In genomic region chr5:52052072-52052465, GRCm38 (mm10) we compare ENCODE assay signal across 10 mouse cellular contexts.
DNase-seq lines count a peak whose midpoint lies in the region; ATAC-seq lines count a peak whose summit lies in the region.
"Had no signal": no experiment of that assay in that cellular context is flagged by ENCODE, and none has a peak within 500 bp of the region (broad histone marks: within the 10 kb centered on the region; RNA-seq: fewer than 3 reads in every experiment).

No protein-coding gene starts in this region.

- no peak overlapping the region for H3K4me3 ChIP-seq in heart, embryonic 11.5 days (ENCODE audit: low read depth, low read length)
- no peak overlapping the region for H3K4me3 ChIP-seq in intestine, embryonic 14.5 days (ENCODE audit: low read depth, low read length)
- no peak overlapping the region for H3K4me3 ChIP-seq in intestine, embryonic 16.5 days (ENCODE audit: low read length)
- H3K4me3 ChIP-seq in neural tube, embryonic 13.5 days, result no peak overlapping the region
- H3K4me3 ChIP-seq in neural tube, embryonic 15.5 days (replicated peaks), result no peak overlapping the region
- H3K4me3 ChIP-seq: embryonic facial prominence, embryonic 13.5 days; liver, embryonic 13.5 days had no signal

- H3K36me3 ChIP-seq in heart, embryonic 11.5 days (ENCODE audit: control insufficient read depth, insufficient read depth, low read length), result no peaks in the 10 kb centered on the region
- no peaks in the 10 kb centered on the region for H3K36me3 ChIP-seq in intestine, embryonic 14.5 days (ENCODE audit: control insufficient read depth, insufficient read depth, low read length)
- H3K36me3 ChIP-seq in intestine, embryonic 16.5 days (ENCODE audit: control insufficient read depth, insufficient read depth, low read length), result no peaks in the 10 kb centered on the region
- H3K36me3 ChIP-seq in neural tube, embryonic 13.5 days, result no peaks in the 10 kb centered on the region
- H3K36me3 ChIP-seq in neural tube, embryonic 15.5 days, result no peaks in the 10 kb centered on the region
- H3K36me3 ChIP-seq: embryonic facial prominence, embryonic 13.5 days; liver, embryonic 13.5 days had no signal

- no peaks in the 10 kb centered on the region for H3K9me3 ChIP-seq in heart, embryonic 11.5 days (replicated peaks; ENCODE audit: control insufficient read depth, low read length)
- H3K9me3 ChIP-seq in intestine, embryonic 14.5 days (ENCODE audit: control insufficient read depth, low read length), result no peaks in the 10 kb centered on the region
- H3K9me3 ChIP-seq in intestine, embryonic 16.5 days (ENCODE audit: control insufficient read depth, low read length), result no peaks in the 10 kb centered on the region
- no peaks in the 10 kb centered on the region for H3K9me3 ChIP-seq in neural tube, embryonic 13.5 days
- no peaks in the 10 kb centered on the region for H3K9me3 ChIP-seq in neural tube, embryonic 15.5 days (replicated peaks)
- H3K9me3 ChIP-seq: embryonic facial prominence, embryonic 13.5 days; liver, embryonic 13.5 days had no signal

- 0 out of 2 replicates have a peak overlapping the region, but pooled peaks have one; percentile 39 for H3K9ac ChIP-seq in heart, embryonic 11.5 days (ENCODE audit: low read depth, low read length)
- no peak overlapping the region for H3K9ac ChIP-seq in intestine, embryonic 14.5 days (ENCODE audit: low read length)
- H3K9ac ChIP-seq in intestine, embryonic 16.5 days (ENCODE audit: low read depth, low read length), result no peak overlapping the region
- H3K9ac ChIP-seq in neural tube, embryonic 13.5 days, result no peak overlapping the region
- no peak overlapping the region for H3K9ac ChIP-seq in neural tube, embryonic 15.5 days (replicated peaks)
- H3K9ac ChIP-seq: embryonic facial prominence, embryonic 13.5 days; liver, embryonic 13.5 days had no signal

- H3K27ac ChIP-seq in heart, embryonic 11.5 days (ENCODE audit: low read depth, low read length), result peak overlapping the region; percentile 70
- H3K27ac ChIP-seq in intestine, embryonic 14.5 days (ENCODE audit: low read depth), result no peak overlapping the region; the same call in 1 of the 2 replicates
- no peak overlapping the region for H3K27ac ChIP-seq in intestine, embryonic 16.5 days (ENCODE audit: low read length)
- H3K27ac ChIP-seq in neural tube, embryonic 13.5 days (replicated peaks), result 0 out of 2 replicates have a peak overlapping the region, but pooled peaks have one; percentile 23
- H3K27ac ChIP-seq in neural tube, embryonic 15.5 days (replicated peaks), result no peak overlapping the region
- H3K27ac ChIP-seq: embryonic facial prominence, embryonic 13.5 days; liver, embryonic 13.5 days had no signal

- WGBS in heart, embryonic 11.5 days (ENCODE audit: insufficient replicate concordance), result 78% methylated on average over 4 of the region's 4 CpGs
- WGBS in intestine, embryonic 14.5 days, result 37% methylated on average over 4 of the region's 4 CpGs
- WGBS in intestine, embryonic 16.5 days, result 55% methylated on average over 4 of the region's 4 CpGs
- WGBS in neural tube, embryonic 13.5 days, result 69% methylated on average over 4 of the region's 4 CpGs
- WGBS in neural tube, embryonic 15.5 days, result 68% methylated on average over 4 of the region's 4 CpGs

- peak overlapping the region; percentile 35 for H3K4me2 ChIP-seq in heart, embryonic 11.5 days
- H3K4me2 ChIP-seq in intestine, embryonic 14.5 days (ENCODE audit: low read length), result peak overlapping the region; percentile 20; the same call in 1 of the 2 replicates
- no peak overlapping the region for H3K4me2 ChIP-seq in intestine, embryonic 16.5 days (ENCODE audit: low read depth, low read length)
- 0 out of 2 replicates have a peak overlapping the region, but pooled peaks have one; percentile 4 for H3K4me2 ChIP-seq in neural tube, embryonic 13.5 days
- no peak overlapping the region for H3K4me2 ChIP-seq in neural tube, embryonic 15.5 days
- H3K4me2 ChIP-seq: embryonic facial prominence, embryonic 13.5 days; liver, embryonic 13.5 days had no signal

- no peak for ATAC-seq in heart, embryonic 11.5 days (replicated peaks; ENCODE audit: insufficient number of reproducible peaks, low FRiP score, low TSS enrichment)
- no peak for ATAC-seq in intestine, embryonic 14.5 days (replicated peaks; ENCODE audit: low FRiP score, low TSS enrichment, low read depth)
- no peak; the same call in 1 of the 2 replicates for ATAC-seq in intestine, embryonic 16.5 days
- ATAC-seq in neural tube, embryonic 13.5 days (ENCODE audit: low read depth), result peak; percentile 59; the same call in 1 of the 2 replicates
- no peak for ATAC-seq in neural tube, embryonic 15.5 days (ENCODE audit: low FRiP score)
- ATAC-seq in megakaryocyte, adult 5-6 weeks (ENCODE audit: poor library complexity, severe bottlenecking), result no peak
- ATAC-seq: lung, postnatal 0 days had no signal

- DNase-seq in heart, adult 18-20 months, result no peak
- DNase-seq in intestine, embryonic 14.5 days (ENCODE audit: low spot score), result no peak
- DNase-seq: liver, embryonic 13.5 days had no signal

- no peaks in the 10 kb centered on the region for H3K27me3 ChIP-seq in heart, embryonic 11.5 days (ENCODE audit: control insufficient read depth, insufficient read depth, low read length)
- no peaks in the 10 kb centered on the region for H3K27me3 ChIP-seq in intestine, embryonic 14.5 days (replicated peaks; ENCODE audit: control insufficient read depth, insufficient read depth, low read length)
- H3K27me3 ChIP-seq in intestine, embryonic 16.5 days (replicated peaks; ENCODE audit: control insufficient read depth, insufficient read depth, low read length), result no peaks in the 10 kb centered on the region
- no peaks in the 10 kb centered on the region for H3K27me3 ChIP-seq in neural tube, embryonic 13.5 days
- H3K27me3 ChIP-seq in neural tube, embryonic 15.5 days (replicated peaks), result no peaks in the 10 kb centered on the region
- H3K27me3 ChIP-seq: embryonic facial prominence, embryonic 13.5 days; liver, embryonic 13.5 days had no signal

- H3K4me1 ChIP-seq in heart, embryonic 11.5 days (ENCODE audit: control insufficient read depth, insufficient read depth, low read length), result peaks cover 6% of the 10 kb centered on the region; the same call in 1 of the 2 replicates
- H3K4me1 ChIP-seq in intestine, embryonic 14.5 days (replicated peaks; ENCODE audit: control insufficient read depth, insufficient read depth, low read length), result peaks cover 3% of the 10 kb centered on the region; the same call in 1 of the 2 replicates
- no peaks in the 10 kb centered on the region; the same call in 1 of the 2 replicates for H3K4me1 ChIP-seq in intestine, embryonic 16.5 days (ENCODE audit: control insufficient read depth, insufficient read depth, low read length)
- peaks cover 9% of the 10 kb centered on the region for H3K4me1 ChIP-seq in neural tube, embryonic 13.5 days (replicated peaks)
- peaks cover 8% of the 10 kb centered on the region for H3K4me1 ChIP-seq in neural tube, embryonic 15.5 days
- H3K4me1 ChIP-seq: liver, embryonic 13.5 days had no signal

Comparison
In these comparisons a context has a peak if more than half of its experiments do, and no peak if none do; other contexts are left out.
1. H3K27ac ChIP-seq: peak in heart, embryonic 11.5 days (single experiment) and neural tube, embryonic 13.5 days (single experiment); none in intestine, embryonic 14.5 days (single experiment), intestine, embryonic 16.5 days (single experiment) and neural tube, embryonic 15.5 days (single experiment).
2. H3K4me2 ChIP-seq: peak in heart, embryonic 11.5 days (single experiment), intestine, embryonic 14.5 days (single experiment) and neural tube, embryonic 13.5 days (single experiment); none in intestine, embryonic 16.5 days (single experiment) and neural tube, embryonic 15.5 days (single experiment).